Mouse (Mus musculus): Measurements from ENCODE around the gene Layn.

The Layn gene

GRCm38 (mm10) chr9:51032785-51033529 is 43.9 kb downstream of the Layn start:
- DNase-seq (ENCODE audit: low read depth, low spot score): peak; percentile 51

- DNase-seq (ENCODE audit: low read depth, low spot score): no peak
These were observed 44.6 kb downstream of the Layn start for GRCm38 (mm10) chr9:51032291-51032690.

GRCm38 (mm10) chr9:51031603-51032002 is 45.3 kb downstream of the Layn start:
- DNase-seq (ENCODE audit: low read depth, low spot score): no peak

- no peak for DNase-seq (ENCODE audit: low read depth, low spot score)
These were observed 46.7 kb downstream of the Layn start for GRCm38 (mm10) chr9:51030147-51030546.

- DNase-seq (ENCODE audit: low read depth, low spot score): no peak
These were observed 49.9 kb downstream of the Layn start for GRCm38 (mm10) chr9:51026952-51027351.

GRCm38 (mm10) chr9:51021123-51021795 is 55.6 kb downstream of the Layn start:
- DNase-seq (ENCODE audit: low read depth, low spot score): no peak

- DNase-seq (ENCODE audit: low read depth, low spot score): peak; percentile 53
These were observed 56.5 kb downstream of the Layn start for GRCm38 (mm10) chr9:51020351-51020750.

- DNase-seq (ENCODE audit: low read depth, low spot score): peak; percentile 16
These were observed 57.2 kb downstream of the Layn start for GRCm38 (mm10) chr9:51019670-51020069.

- DNase-seq (ENCODE audit: low read depth, low spot score): peak; percentile 22
These were observed 61.2 kb downstream of the Layn start for GRCm38 (mm10) chr9:51015732-51016131.

GRCm38 (mm10) chr9:51013644-51014043 is 63.2 kb downstream of the Layn start:
- DNase-seq (ENCODE audit: low read depth, low spot score): no peak

- DNase-seq (ENCODE audit: low read depth, low spot score): no peak
These were observed 67.3 kb downstream of the Layn start for GRCm38 (mm10) chr9:51009656-51009950.

- DNase-seq (ENCODE audit: low read depth, low spot score): peak; percentile 98
These were observed 67.8 kb downstream of the Layn start, which contains the start of gene Sik2 for GRCm38 (mm10) chr9:51008841-51009655. Sik2 (minus strand) TSS chr9:51009073.

- peak; percentile 49 for DNase-seq (ENCODE audit: low read depth, low spot score)
These were observed 68.6 kb downstream of the Layn start for GRCm38 (mm10) chr9:51008068-51008840.

GRCm38 (mm10) chr9:51007726-51008067 is 69.2 kb downstream of the Layn start:
- DNase-seq (ENCODE audit: low read depth, low spot score): no peak

- DNase-seq (ENCODE audit: low read depth, low spot score): peak; percentile 92
These were observed 70.0 kb downstream of the Layn start for GRCm38 (mm10) chr9:51006846-51007245.

All from CD4-positive, CD25-positive, alpha-beta regulatory T cell, adult 2 months (primary cell).